Mouse (Mus musculus): Measurements from ENCODE around the gene Ing4. TPM values are rescaled to one million over a fixed set of nuclear protein-coding genes. Genes with fewer than 3 reads are reported as not detected.
A peak's percentile ranks its signal among the peaks of the same experiment; 100 is the strongest.
"Not testable (repeated sequence)": the region's sequence is repeated elsewhere in the genome, so short reads cannot be mapped to it uniquely, and the experiment has no call there.

The Ing4 gene
- polyA plus RNA-seq, 1 experiment from 2014 or later: 79.2 TPM

GRCm38 (mm10) chr6:125041047-125041446, 1.5 kb downstream of the Ing4 start:
- H3K27ac ChIP-seq: no peak overlapping the region
- H3K36me3 ChIP-seq: peaks cover 31% of the 10 kb centered on the region
- no peaks in the 10 kb centered on the region for H3K27me3 ChIP-seq
- no peak overlapping the region for H3K4me3 ChIP-seq
- H3K4me1 ChIP-seq (replicated peaks): peaks cover 17% of the 10 kb centered on the region
- ATAC-seq (replicated peaks; ENCODE audit: insufficient number of reproducible peaks, insufficient read depth, low FRiP score, low read depth): no peak
- peak overlapping the region; percentile 80; the same call in 1 of the 2 replicates for H3K4me2 ChIP-seq
- H3K9ac ChIP-seq: no peak overlapping the region
- WGBS: 79% methylated on average over 7 of the region's 7 CpGs
- no peaks in the 10 kb centered on the region for H3K9me3 ChIP-seq (replicated peaks)

GRCm38 (mm10) chr6:125042081-125042480, 2.5 kb downstream of the Ing4 start:
- Histone ChIP-seq H3K27me3 (no peaks in the 10 kb centered on the region), H3K9me3 (replicated peaks) (no peaks in the 10 kb centered on the region), H3K4me2 (no peak overlapping the region), H3K4me3 (no peak overlapping the region), H3K9ac (no peak overlapping the region), H3K4me1 (replicated peaks) (peaks cover 20% of the 10 kb centered on the region), H3K36me3 (peaks cover 30% of the 10 kb centered on the region), H3K27ac (no peak overlapping the region)
- ATAC-seq (replicated peaks; ENCODE audit: insufficient number of reproducible peaks, insufficient read depth, low FRiP score, low read depth): no peak
- WGBS: 76% methylated on average over 7 of the region's 7 CpGs

- 0 out of 2 replicates have a peak, but pooled peaks have one; percentile 33 for ATAC-seq (replicated peaks; ENCODE audit: insufficient number of reproducible peaks, insufficient read depth, low FRiP score, low read depth)
- Histone ChIP-seq H3K4me2 (no peak overlapping the region), H3K36me3 (peaks cover 65% of the 10 kb centered on the region), H3K27me3 (no peaks in the 10 kb centered on the region), H3K9ac (no peak overlapping the region), H3K9me3 (replicated peaks) (no peaks in the 10 kb centered on the region), H3K4me3 (no peak overlapping the region), H3K4me1 (replicated peaks) (0 out of 2 replicates have a peak, but pooled peaks cover 3% of the 10 kb centered on the region), H3K27ac (no peak overlapping the region)
- 33% methylated on average over 5 of the region's 5 CpGs for WGBS
These were observed 7.1 kb downstream of the Ing4 start for GRCm38 (mm10) chr6:125046691-125047090.

- Histone ChIP-seq H3K27ac (no peak within 1 kb of the TSS), H3K9me3 (replicated peaks) (no peaks in the 10 kb centered on the region), H3K4me1 (replicated peaks) (0 out of 2 replicates have a peak, but pooled peaks cover 3% of the 10 kb centered on the region), H3K36me3 (peaks cover 71% of the 10 kb centered on the region), H3K9ac (no peak within 1 kb of the TSS), H3K27me3 (no peaks in the 10 kb centered on the region), H3K4me2 (no peak within 1 kb of the TSS), H3K4me3 (no peak within 1 kb of the TSS)
- ATAC-seq (replicated peaks; ENCODE audit: insufficient number of reproducible peaks, insufficient read depth, low FRiP score, low read depth): no peak
- WGBS: 41% methylated on average over 20 of the region's 20 CpGs
These were observed 10.1 kb downstream of the Ing4 start, which contains the start of gene Acrbp for GRCm38 (mm10) chr6:125049678-125050077. Acrbp (plus strand) TSS chr6:125049689.

- no peak for ATAC-seq (replicated peaks; ENCODE audit: insufficient number of reproducible peaks, insufficient read depth, low FRiP score, low read depth)
- Histone ChIP-seq H3K4me1 (replicated peaks) (0 out of 2 replicates have a peak, but pooled peaks cover 3% of the 10 kb centered on the region), H3K9ac (no peak overlapping the region), H3K36me3 (peaks cover 60% of the 10 kb centered on the region), H3K27ac (no peak overlapping the region), H3K4me2 (no peak overlapping the region), H3K4me3 (no peak overlapping the region), H3K9me3 (replicated peaks) (no peaks in the 10 kb centered on the region), H3K27me3 (no peaks in the 10 kb centered on the region)
- WGBS: 64% methylated on average over 5 of the region's 5 CpGs
These were observed 11.7 kb downstream of the Ing4 start for GRCm38 (mm10) chr6:125051237-125051636.

- Histone ChIP-seq H3K9ac (no peak overlapping the region), H3K27ac (no peak overlapping the region), H3K27me3 (no peaks in the 10 kb centered on the region), H3K4me3 (no peak overlapping the region), H3K9me3 (replicated peaks) (no peaks in the 10 kb centered on the region), H3K4me2 (no peak overlapping the region), H3K4me1 (replicated peaks) (peaks cover 12% of the 10 kb centered on the region), H3K36me3 (no peaks in the 10 kb centered on the region)
- WGBS: 21% methylated on average over 6 of the region's 6 CpGs
- ATAC-seq (replicated peaks; ENCODE audit: insufficient number of reproducible peaks, insufficient read depth, low FRiP score, low read depth): no peak
These were observed 21.9 kb downstream of the Ing4 start for GRCm38 (mm10) chr6:125061493-125061892.

GRCm38 (mm10) chr6:125062511-125062910, 23.0 kb downstream of the Ing4 start:
- Histone ChIP-seq H3K9me3 (replicated peaks) (no peaks in the 10 kb centered on the region), H3K4me2 (no peak overlapping the region), H3K9ac (no peak overlapping the region), H3K27ac (no peak overlapping the region), H3K27me3 (no peaks in the 10 kb centered on the region), H3K4me1 (replicated peaks) (peaks cover 12% of the 10 kb centered on the region), H3K4me3 (no peak overlapping the region), H3K36me3 (no peaks in the 10 kb centered on the region)
- ATAC-seq (replicated peaks; ENCODE audit: insufficient number of reproducible peaks, insufficient read depth, low FRiP score, low read depth): no peak
- 80% methylated on average over 5 of the region's 5 CpGs for WGBS

- Histone ChIP-seq H3K9ac (no peak overlapping the region), H3K9me3 (replicated peaks) (no peaks in the 10 kb centered on the region), H3K36me3 (no peaks in the 10 kb centered on the region), H3K4me2 (no peak overlapping the region), H3K27me3 (no peaks in the 10 kb centered on the region), H3K4me1 (replicated peaks) (peaks cover 12% of the 10 kb centered on the region), H3K27ac (no peak overlapping the region), H3K4me3 (no peak overlapping the region)
- no peak for ATAC-seq (replicated peaks; ENCODE audit: insufficient number of reproducible peaks, insufficient read depth, low FRiP score, low read depth)
- WGBS: 76% methylated on average over 6 of the region's 6 CpGs
These were observed 24.3 kb downstream of the Ing4 start for GRCm38 (mm10) chr6:125063906-125064305.

- not testable (repeated sequence) for H3K9me3 ChIP-seq (replicated peaks); ATAC-seq (replicated peaks; ENCODE audit: insufficient number of reproducible peaks, insufficient read depth, low FRiP score, low read depth); H3K4me3 ChIP-seq
These were observed 25.7 kb downstream of the Ing4 start for GRCm38 (mm10) chr6:125065223-125065622.

GRCm38 (mm10) chr6:125067571-125067995, 28.0 kb downstream of the Ing4 start, which contains the start of gene Lpar5:
Lpar5 (plus strand) TSS chr6:125067920.
- 57% methylated on average over 8 of the region's 8 CpGs for WGBS
- no peaks in the 10 kb centered on the region for H3K36me3 ChIP-seq
- no peak within 1 kb of the TSS for H3K4me2 ChIP-seq
- ATAC-seq (replicated peaks; ENCODE audit: insufficient number of reproducible peaks, insufficient read depth, low FRiP score, low read depth): no peak
- no peak within 1 kb of the TSS for H3K9ac ChIP-seq
- no peak within 1 kb of the TSS for H3K4me3 ChIP-seq
- no peaks in the 10 kb centered on the region for H3K27me3 ChIP-seq
- H3K4me1 ChIP-seq (replicated peaks): peaks cover 12% of the 10 kb centered on the region
- H3K27ac ChIP-seq: no peak within 1 kb of the TSS
- no peaks in the 10 kb centered on the region for H3K9me3 ChIP-seq (replicated peaks)

More at GRCm38 (mm10) chr6:125065223-125065622, 25.7 kb downstream of the Ing4 start:
- H3K4me1 ChIP-seq (replicated peaks): peaks cover 12% of the 10 kb centered on the region
- not testable (repeated sequence) for H3K9ac ChIP-seq, H3K4me2 ChIP-seq, H3K36me3 ChIP-seq, H3K27ac ChIP-seq, H3K27me3 ChIP-seq
- no CpG with 5 or more reads among the region's 1 CpGs for WGBS

GRCm38 (mm10) chr6:125071170-125071895, 31.8 kb downstream of the Ing4 start:
- H3K4me1 ChIP-seq (replicated peaks): peaks cover 12% of the 10 kb centered on the region
- H3K4me3 ChIP-seq: 0 out of 2 replicates have a peak overlapping the region, but pooled peaks have one; percentile 10
- H3K36me3 ChIP-seq: no peaks in the 10 kb centered on the region
- peak overlapping the region; percentile 25; the same call in 1 of the 2 replicates for H3K4me2 ChIP-seq
- no peak overlapping the region for H3K9ac ChIP-seq
- 73% methylated on average over 18 of the region's 18 CpGs for WGBS
- no peaks in the 10 kb centered on the region for H3K9me3 ChIP-seq (replicated peaks)
- peak overlapping the region; percentile 27 for H3K27ac ChIP-seq
- H3K27me3 ChIP-seq: no peaks in the 10 kb centered on the region
- peak; percentile 54 for ATAC-seq (replicated peaks; ENCODE audit: insufficient number of reproducible peaks, insufficient read depth, low FRiP score, low read depth)

GRCm38 (mm10) chr6:125071896-125072279, 32.3 kb downstream of the Ing4 start:
- Histone ChIP-seq H3K36me3 (no peaks in the 10 kb centered on the region), H3K9me3 (replicated peaks) (no peaks in the 10 kb centered on the region), H3K4me1 (replicated peaks) (peaks cover 12% of the 10 kb centered on the region), H3K27ac (peak overlapping the region; percentile 27), H3K4me2 (peak overlapping the region; percentile 13; the same call in 1 of the 2 replicates), H3K9ac (no peak overlapping the region), H3K4me3 (no peak overlapping the region), H3K27me3 (no peaks in the 10 kb centered on the region)
- no peak for ATAC-seq (replicated peaks; ENCODE audit: insufficient number of reproducible peaks, insufficient read depth, low FRiP score, low read depth)
- WGBS: 18% methylated on average over 2 of the region's 2 CpGs
